Mouse (Mus musculus) thymus, adult 2 months (tissue): ENCODE measurements around the gene Dnah5.

Experiments used
- CTCF ChIP-seq: fragments of 200-500 bp; IDR thresholded peaks from 2 replicates; pipeline ENCODE4 v1.5.1; 2012; ENCODE audit warnings: mild to moderate bottlenecking, control low read depth, low read length, moderate library complexity, borderline replicate concordance; ENCODE audit not compliant: control insufficient read depth, poor library complexity, insufficient read depth; ENCODE audit errors: extremely low read depth
- POLR2A ChIP-seq: fragments of 200-500 bp; IDR thresholded peaks from 2 replicates; pipeline ENCODE4 v1.6.1; 2012; ENCODE audit warnings: mild to moderate bottlenecking, low read length, control low read depth, moderate library complexity; ENCODE audit not compliant: control insufficient read depth, poor library complexity, insufficient read depth; ENCODE audit errors: extremely low read depth

GRCm38 (mm10) chr15:28165234-28165633 is 38.3 kb upstream of the Dnah5 start:
- TF ChIP-seq CTCF (no peak), POLR2A (no peak)
